Mouse (Mus musculus): ENCODE data around the gene Sec22a. TPM values are rescaled to one million over a fixed set of nuclear protein-coding genes. Genes with fewer than 3 reads are reported as not detected.
A peak's percentile ranks its signal among the peaks of the same experiment; 100 is the strongest.

The Sec22a gene
- polyA plus RNA-seq, 1 experiment from 2014 or later, result 49.5 TPM

DNA sequence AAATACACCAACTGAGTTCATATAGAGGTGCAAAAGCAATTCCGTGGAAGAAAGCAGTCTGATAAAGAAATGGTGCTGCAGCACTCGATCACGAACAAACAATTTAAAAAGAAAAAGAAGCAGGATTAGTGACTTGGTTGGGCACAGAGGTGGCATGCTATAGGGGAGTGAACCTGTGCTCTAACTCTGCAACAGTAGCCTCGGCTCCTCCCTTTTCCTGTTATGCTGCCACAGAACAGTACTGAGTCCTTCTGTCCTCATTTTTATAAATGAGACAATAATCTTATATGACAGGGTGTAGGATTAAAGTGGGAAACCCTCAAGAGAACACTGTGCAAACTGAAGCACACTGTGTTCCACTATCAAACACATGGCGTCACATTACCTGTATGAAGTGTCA is 46.3 kb downstream of the Sec22a start:
- H3K36me3 ChIP-seq (ENCODE audit: control insufficient read depth, insufficient read depth, low read length), result peaks cover 3% of the 10 kb centered on the region
- no peak overlapping the region for H3K4me3 ChIP-seq (ENCODE audit: low read length)
- H3K4me2 ChIP-seq (ENCODE audit: low read depth, low read length), result no peak overlapping the region
- H3K9me3 ChIP-seq (ENCODE audit: control insufficient read depth, low read length), result no peaks in the 10 kb centered on the region
- no peak overlapping the region for H3K9ac ChIP-seq (ENCODE audit: low read length)
- H3K27ac ChIP-seq (ENCODE audit: low read length), result no peak overlapping the region
- 71% methylated on average over 5 of the region's 5 CpGs for whole genome bisulfite sequencing
- H3K4me1 ChIP-seq (replicated peaks; ENCODE audit: control insufficient read depth, insufficient read depth, low read length), result no peaks in the 10 kb centered on the region
- ATAC-seq (ENCODE audit: low read depth), result no peak
- no peaks in the 10 kb centered on the region for H3K27me3 ChIP-seq (ENCODE audit: control insufficient read depth, insufficient read depth, low read depth, low read length)

DNA sequence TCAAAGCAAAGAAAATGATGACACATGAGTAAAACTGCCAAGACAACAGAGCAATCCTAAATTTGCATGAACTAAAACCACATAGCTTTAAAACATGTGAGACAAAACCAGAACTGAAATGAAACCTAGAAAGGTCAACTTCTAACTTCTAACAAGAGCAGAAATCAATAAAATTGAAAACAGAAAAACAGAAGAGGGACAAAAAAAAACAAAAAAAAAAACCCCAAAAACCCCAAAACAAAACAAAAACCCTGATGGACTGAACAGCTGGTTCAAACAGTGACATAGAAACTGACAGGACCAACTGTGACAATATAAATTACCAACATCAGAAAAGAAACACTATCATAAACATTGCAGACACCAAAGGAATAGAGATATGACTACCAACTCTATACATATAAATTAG is 46.9 kb downstream of the Sec22a start:
- Histone ChIP-seq H3K9ac (ENCODE audit: low read length) (no peak overlapping the region), H3K4me2 (ENCODE audit: low read depth, low read length) (no peak overlapping the region), H3K27ac (ENCODE audit: low read length) (no peak overlapping the region), H3K36me3 (ENCODE audit: control insufficient read depth, insufficient read depth, low read length) (peaks cover 3% of the 10 kb centered on the region), H3K4me3 (ENCODE audit: low read length) (no peak overlapping the region), H3K27me3 (ENCODE audit: control insufficient read depth, insufficient read depth, low read depth, low read length) (no peaks in the 10 kb centered on the region), H3K4me1 (replicated peaks; ENCODE audit: control insufficient read depth, insufficient read depth, low read length) (no peaks in the 10 kb centered on the region), H3K9me3 (ENCODE audit: control insufficient read depth, low read length) (no peaks in the 10 kb centered on the region)
- ATAC-seq (ENCODE audit: low read depth), result no peak

DNA sequence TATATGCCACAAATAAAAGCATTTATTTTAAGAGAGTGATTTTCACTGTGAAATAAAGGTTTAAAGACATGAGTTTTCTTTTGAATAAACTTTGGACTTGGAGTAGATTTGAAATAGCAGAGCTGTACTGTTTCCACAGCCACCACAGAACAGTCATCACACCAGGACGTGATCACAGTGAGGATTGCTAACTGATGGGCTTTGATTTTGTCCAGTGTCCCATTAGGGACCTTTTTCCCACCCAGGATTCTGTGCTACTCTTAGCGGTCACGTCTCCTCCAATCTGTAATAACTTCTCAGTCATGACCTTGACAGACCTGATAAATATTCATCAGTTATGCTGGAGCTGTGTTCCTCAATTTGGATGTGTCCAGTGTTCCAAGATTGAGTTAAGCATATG is 48.2 kb downstream of the Sec22a start:
- Histone ChIP-seq H3K9me3 (ENCODE audit: control insufficient read depth, low read length) (no peaks in the 10 kb centered on the region), H3K4me1 (replicated peaks; ENCODE audit: control insufficient read depth, insufficient read depth, low read length) (peaks cover 10% of the 10 kb centered on the region), H3K4me2 (ENCODE audit: low read depth, low read length) (no peak overlapping the region), H3K36me3 (ENCODE audit: control insufficient read depth, insufficient read depth, low read length) (peaks cover 3% of the 10 kb centered on the region), H3K4me3 (ENCODE audit: low read length) (no peak overlapping the region), H3K9ac (ENCODE audit: low read length) (no peak overlapping the region), H3K27me3 (ENCODE audit: control insufficient read depth, insufficient read depth, low read depth, low read length) (no peaks in the 10 kb centered on the region), H3K27ac (ENCODE audit: low read length) (no peak overlapping the region)
- 62% methylated on average over 3 of the region's 3 CpGs for WGBS
- no peak for ATAC-seq (ENCODE audit: low read depth)

DNA sequence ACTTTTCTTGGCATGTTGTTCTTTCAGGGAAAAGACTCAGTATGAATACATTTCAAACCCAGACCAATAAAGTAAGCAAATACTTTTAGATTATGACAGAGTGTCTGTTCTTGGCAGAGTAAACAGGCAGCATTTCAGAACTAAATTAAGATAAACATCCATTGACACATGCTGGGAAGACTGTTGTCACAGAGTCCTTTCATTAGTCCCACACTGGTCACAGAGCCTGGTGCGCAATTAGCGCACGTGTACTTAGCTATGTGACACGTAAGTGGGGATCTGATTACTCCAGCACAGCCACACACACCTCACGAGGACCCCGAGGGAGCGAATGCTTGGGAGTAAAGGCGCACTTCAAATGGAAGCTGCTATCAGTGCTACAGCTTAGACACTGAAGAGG is 52.1 kb downstream of the Sec22a start:
- Histone ChIP-seq H3K4me3 (ENCODE audit: low read length) (no peak overlapping the region), H3K9ac (ENCODE audit: low read length) (no peak overlapping the region), H3K27ac (ENCODE audit: low read length) (no peak overlapping the region), H3K4me1 (replicated peaks; ENCODE audit: control insufficient read depth, insufficient read depth, low read length) (peaks cover 10% of the 10 kb centered on the region), H3K9me3 (ENCODE audit: control insufficient read depth, low read length) (no peaks in the 10 kb centered on the region), H3K27me3 (ENCODE audit: control insufficient read depth, insufficient read depth, low read depth, low read length) (no peaks in the 10 kb centered on the region), H3K36me3 (ENCODE audit: control insufficient read depth, insufficient read depth, low read length) (peaks cover 3% of the 10 kb centered on the region), H3K4me2 (ENCODE audit: low read depth, low read length) (no peak overlapping the region)
- peak; percentile 23; the same call in 1 of the 2 replicates for ATAC-seq (ENCODE audit: low read depth)
- 40% methylated on average over 8 of the region's 8 CpGs for WGBS

DNA sequence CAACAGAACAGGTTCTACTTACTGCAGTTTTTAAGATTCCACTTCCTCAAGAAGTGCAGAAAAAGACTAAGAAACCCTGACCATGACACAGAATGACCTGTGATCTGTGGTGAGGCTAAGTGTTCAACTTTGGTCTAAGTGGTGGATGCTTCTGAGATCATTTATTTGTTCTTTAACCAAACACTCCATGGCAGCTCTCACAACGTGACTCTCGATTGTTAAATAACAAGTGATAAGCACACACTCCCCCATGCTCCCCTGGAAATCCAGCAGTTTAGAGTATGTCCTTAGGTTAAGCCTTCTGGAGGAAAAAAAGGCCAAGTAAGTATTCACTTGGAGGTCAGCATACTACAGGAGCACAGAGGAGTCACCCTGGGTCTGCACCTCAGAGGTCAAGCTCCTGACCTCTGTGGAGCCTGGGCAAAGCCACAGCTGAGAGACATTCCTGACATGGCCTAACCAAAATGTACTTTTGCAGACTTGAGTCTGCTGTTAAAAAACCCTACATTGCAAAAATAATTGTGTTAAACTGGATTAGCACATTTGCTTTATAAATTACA is 53.1 kb downstream of the Sec22a start:
- Histone ChIP-seq H3K4me2 (ENCODE audit: low read depth, low read length) (no peak overlapping the region), H3K4me1 (replicated peaks; ENCODE audit: control insufficient read depth, insufficient read depth, low read length) (peaks cover 10% of the 10 kb centered on the region), H3K9me3 (ENCODE audit: control insufficient read depth, low read length) (no peaks in the 10 kb centered on the region), H3K36me3 (ENCODE audit: control insufficient read depth, insufficient read depth, low read length) (peaks cover 3% of the 10 kb centered on the region), H3K27ac (ENCODE audit: low read length) (no peak overlapping the region), H3K4me3 (ENCODE audit: low read length) (no peak overlapping the region), H3K9ac (ENCODE audit: low read length) (no peak overlapping the region), H3K27me3 (ENCODE audit: control insufficient read depth, insufficient read depth, low read depth, low read length) (no peaks in the 10 kb centered on the region)
- WGBS, result 11% methylated on average over 2 of the region's 2 CpGs
- no peak for ATAC-seq (ENCODE audit: low read depth)

DNA sequence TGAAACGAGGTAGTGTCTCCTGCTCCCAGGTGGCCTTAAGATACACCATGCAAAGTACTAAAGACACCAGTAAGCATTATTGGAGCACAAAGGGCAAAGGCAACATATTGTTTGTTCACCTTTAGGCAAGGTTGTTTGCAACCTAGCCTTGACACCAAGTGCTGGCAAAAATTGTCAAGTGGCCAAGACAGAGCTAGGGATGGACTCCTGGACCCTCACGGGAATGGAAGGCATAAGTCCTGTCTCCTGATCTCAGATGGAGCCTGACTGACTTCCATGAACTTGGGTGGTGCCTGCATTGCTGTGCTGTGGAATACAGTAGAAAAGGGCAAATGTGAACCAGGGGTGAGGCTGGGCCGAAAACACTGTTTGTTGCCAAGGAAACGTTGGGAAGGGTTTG is 54.1 kb downstream of the Sec22a start:
- WGBS, result 75% methylated on average over 4 of the region's 4 CpGs
- Histone ChIP-seq H3K9me3 (ENCODE audit: control insufficient read depth, low read length) (no peaks in the 10 kb centered on the region), H3K9ac (ENCODE audit: low read length) (no peak overlapping the region), H3K36me3 (ENCODE audit: control insufficient read depth, insufficient read depth, low read length) (peaks cover 3% of the 10 kb centered on the region), H3K4me1 (replicated peaks; ENCODE audit: control insufficient read depth, insufficient read depth, low read length) (peaks cover 10% of the 10 kb centered on the region), H3K4me2 (ENCODE audit: low read depth, low read length) (no peak overlapping the region), H3K27me3 (ENCODE audit: control insufficient read depth, insufficient read depth, low read depth, low read length) (no peaks in the 10 kb centered on the region), H3K27ac (ENCODE audit: low read length) (no peak overlapping the region), H3K4me3 (ENCODE audit: low read length) (no peak overlapping the region)
- ATAC-seq (ENCODE audit: low read depth), result no peak

DNA sequence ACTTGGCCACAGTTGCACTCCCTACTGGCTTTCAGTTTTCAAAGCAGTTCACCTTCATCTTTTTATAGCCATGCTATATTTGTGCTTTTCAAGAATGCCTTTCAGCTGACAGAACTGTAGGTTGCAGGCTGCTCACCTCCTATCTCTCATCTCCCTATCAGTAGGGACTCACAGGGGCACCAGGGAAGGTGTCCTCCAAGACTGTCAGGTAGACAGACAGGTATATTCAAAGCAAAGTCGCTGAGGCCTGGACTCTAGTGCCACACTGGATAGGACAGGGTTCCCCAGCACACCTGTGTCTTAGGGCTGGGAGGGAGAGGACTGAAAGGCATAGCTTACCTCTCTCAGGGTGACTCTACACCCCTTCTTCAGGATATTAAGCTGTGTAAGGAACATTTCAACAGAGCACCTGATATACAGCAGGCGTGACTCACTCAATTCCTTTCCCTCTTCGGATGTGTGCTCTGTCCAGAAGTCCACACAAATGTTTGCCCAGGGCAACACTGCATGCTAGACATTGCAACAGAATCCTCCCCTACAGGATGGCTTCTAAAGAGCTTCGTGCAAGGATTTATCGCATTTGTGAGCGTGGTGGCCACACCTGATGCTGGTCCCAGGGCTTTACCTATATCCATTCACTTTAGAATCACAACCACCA is 55.1 kb downstream of the Sec22a start:
- whole genome bisulfite sequencing, result 80% methylated on average over 6 of the region's 6 CpGs
- H3K36me3 ChIP-seq (ENCODE audit: control insufficient read depth, insufficient read depth, low read length), result peaks cover under 1% of the 10 kb centered on the region
- no peaks in the 10 kb centered on the region for H3K9me3 ChIP-seq (ENCODE audit: control insufficient read depth, low read length)
- no peak for ATAC-seq (ENCODE audit: low read depth)
- H3K4me3 ChIP-seq (ENCODE audit: low read length), result no peak overlapping the region
- H3K27ac ChIP-seq (ENCODE audit: low read length), result no peak overlapping the region
- no peaks in the 10 kb centered on the region for H3K27me3 ChIP-seq (ENCODE audit: control insufficient read depth, insufficient read depth, low read depth, low read length)
- H3K9ac ChIP-seq (ENCODE audit: low read length), result no peak overlapping the region
- peaks cover 10% of the 10 kb centered on the region for H3K4me1 ChIP-seq (replicated peaks; ENCODE audit: control insufficient read depth, insufficient read depth, low read length)
- no peak overlapping the region for H3K4me2 ChIP-seq (ENCODE audit: low read depth, low read length)

DNA sequence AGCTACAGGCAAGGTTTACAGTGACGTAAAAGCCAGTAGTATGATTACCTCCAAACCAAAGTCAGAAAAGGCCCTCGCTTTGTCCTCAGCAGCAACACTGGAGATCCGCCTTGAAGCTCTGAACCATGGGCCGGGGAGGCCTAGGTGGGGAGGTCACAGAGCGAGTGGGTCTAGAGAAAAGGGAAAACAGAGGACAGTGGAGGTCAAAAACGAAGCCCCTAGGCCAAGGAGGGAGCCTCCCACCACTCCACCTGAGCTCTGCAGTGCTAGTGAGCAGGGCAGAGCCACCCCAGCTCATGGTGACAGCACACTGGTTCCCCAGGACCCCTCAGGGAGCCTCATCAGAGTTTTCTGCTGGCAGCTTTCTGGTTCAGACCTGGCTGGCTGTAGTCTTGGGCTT is 55.7 kb downstream of the Sec22a start:
- Histone ChIP-seq H3K4me1 (replicated peaks; ENCODE audit: control insufficient read depth, insufficient read depth, low read length) (peaks cover 10% of the 10 kb centered on the region), H3K9me3 (ENCODE audit: control insufficient read depth, low read length) (no peaks in the 10 kb centered on the region), H3K27ac (ENCODE audit: low read length) (no peak overlapping the region), H3K36me3 (ENCODE audit: control insufficient read depth, insufficient read depth, low read length) (no peaks in the 10 kb centered on the region), H3K9ac (ENCODE audit: low read length) (no peak overlapping the region), H3K27me3 (ENCODE audit: control insufficient read depth, insufficient read depth, low read depth, low read length) (no peaks in the 10 kb centered on the region), H3K4me3 (ENCODE audit: low read length) (no peak overlapping the region), H3K4me2 (ENCODE audit: low read depth, low read length) (no peak overlapping the region)
- 88% methylated on average over 6 of the region's 6 CpGs for WGBS
- ATAC-seq (ENCODE audit: low read depth), result no peak

DNA sequence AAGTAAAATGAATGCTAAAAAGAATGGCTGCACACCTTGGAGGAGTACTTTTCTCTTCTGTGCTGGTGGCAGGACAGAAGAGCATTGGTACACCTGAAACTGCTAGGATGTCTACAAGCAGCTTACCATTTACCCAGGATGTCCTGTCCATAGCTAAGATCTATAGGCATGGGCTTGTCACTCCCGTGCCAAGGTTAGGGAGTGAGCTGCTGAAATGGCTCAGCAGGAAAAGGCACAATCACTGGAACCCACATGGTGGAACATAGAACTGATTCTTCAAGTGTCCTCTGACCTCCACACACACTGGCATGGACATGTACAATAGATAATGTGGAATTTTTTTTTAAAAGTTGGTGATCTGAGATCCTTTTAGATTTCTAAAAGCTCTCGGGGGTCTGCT is 56.4 kb downstream of the Sec22a start:
- Histone ChIP-seq H3K9ac (ENCODE audit: low read length) (no peak overlapping the region), H3K9me3 (ENCODE audit: control insufficient read depth, low read length) (no peaks in the 10 kb centered on the region), H3K4me2 (ENCODE audit: low read depth, low read length) (no peak overlapping the region), H3K4me1 (replicated peaks; ENCODE audit: control insufficient read depth, insufficient read depth, low read length) (peaks cover 10% of the 10 kb centered on the region), H3K27me3 (ENCODE audit: control insufficient read depth, insufficient read depth, low read depth, low read length) (no peaks in the 10 kb centered on the region), H3K27ac (ENCODE audit: low read length) (no peak overlapping the region), H3K36me3 (ENCODE audit: control insufficient read depth, insufficient read depth, low read length) (no peaks in the 10 kb centered on the region), H3K4me3 (ENCODE audit: low read length) (no peak overlapping the region)
- WGBS, result 85% methylated on average over 2 of the region's 2 CpGs
- ATAC-seq (ENCODE audit: low read depth), result no peak

Data from lung, embryonic 16.5 days (tissue).